Mouse (Mus musculus) cerebellum, adult 11 months (tissue): ENCODE measurements at regions not wholly inside any gene's neighbourhood (a gene's known extent, or its start where the extent isn't known, plus 50 kb on each side); places are given as distances from the start of the nearest gene placed in this dataset.
"Not testable (repeated sequence)": the region's sequence is repeated elsewhere in the genome, so short reads cannot be mapped to it uniquely, and the experiment has no call there.

ENCODE experiments used
- DNase-seq: peaks from one replicate; pipeline ENCODE4 v3.0.0; 2022

GRCm38 (mm10) chr1:23316288-23316687, 81.3 kb downstream of the Ogfrl1 start:
- DNase-seq: not testable (repeated sequence)

- DNase-seq: not testable (repeated sequence)
Observed at GRCm38 (mm10) chr1:23314863-23315262, 82.7 kb downstream of the Ogfrl1 start.

GRCm38 (mm10) chr1:23292718-23293117, 104.9 kb downstream of the Ogfrl1 start:
- DNase-seq: no peak

GRCm38 (mm10) chr1:23286741-23287140, 110.8 kb downstream of the Ogfrl1 start:
- peak; percentile 26 for DNase-seq

- no peak for DNase-seq
Observed at GRCm38 (mm10) chr1:23282870-23283219, 114.7 kb downstream of the Ogfrl1 start.

GRCm38 (mm10) chr1:23282215-23282869, 115.2 kb downstream of the Ogfrl1 start:
- no peak for DNase-seq

GRCm38 (mm10) chr1:23279827-23280226, 117.7 kb downstream of the Ogfrl1 start:
- DNase-seq: no peak

- no peak for DNase-seq
Observed at GRCm38 (mm10) chr1:23272077-23272476, 125.5 kb downstream of the Ogfrl1 start.

GRCm38 (mm10) chr1:23270910-23271822, 126.4 kb downstream of the Ogfrl1 start:
- no peak for DNase-seq

- DNase-seq: no peak
Observed at GRCm38 (mm10) chr1:23268062-23268461, 129.5 kb downstream of the Ogfrl1 start.

GRCm38 (mm10) chr1:23265556-23266232, 131.9 kb downstream of the Ogfrl1 start:
- no peak for DNase-seq

GRCm38 (mm10) chr1:23264251-23264650, 133.3 kb downstream of the Ogfrl1 start:
- no peak for DNase-seq

GRCm38 (mm10) chr1:23263798-23264197, 133.8 kb downstream of the Ogfrl1 start:
- no peak for DNase-seq

- DNase-seq: no peak
Observed at GRCm38 (mm10) chr1:23261652-23262051, 135.9 kb downstream of the Ogfrl1 start.

GRCm38 (mm10) chr1:23257306-23257895, 140.2 kb downstream of the Ogfrl1 start:
- peak; percentile 16 for DNase-seq

GRCm38 (mm10) chr1:23256630-23257001, 141.0 kb downstream of the Ogfrl1 start:
- DNase-seq: peak; percentile 68

- peak; percentile 98 for DNase-seq
Observed at GRCm38 (mm10) chr1:23255925-23256629, 141.5 kb downstream of the Ogfrl1 start.

- DNase-seq: no peak
Observed at GRCm38 (mm10) chr1:23254235-23254634, 143.3 kb downstream of the Ogfrl1 start.

- no peak for DNase-seq
Observed at GRCm38 (mm10) chr1:23231522-23231921, 129.5 kb upstream of the 4933415F23Rik start.

- no peak for DNase-seq
Observed at GRCm38 (mm10) chr1:23228478-23228877, 126.4 kb upstream of the 4933415F23Rik start.

- no peak for DNase-seq
Observed at GRCm38 (mm10) chr1:23214462-23215158, 112.6 kb upstream of the 4933415F23Rik start.

GRCm38 (mm10) chr1:23207843-23208242, 105.8 kb upstream of the 4933415F23Rik start:
- DNase-seq: no peak
